Mouse (Mus musculus): ENCODE measurements around the gene Rmnd1.

The Rmnd1 gene

DNA sequence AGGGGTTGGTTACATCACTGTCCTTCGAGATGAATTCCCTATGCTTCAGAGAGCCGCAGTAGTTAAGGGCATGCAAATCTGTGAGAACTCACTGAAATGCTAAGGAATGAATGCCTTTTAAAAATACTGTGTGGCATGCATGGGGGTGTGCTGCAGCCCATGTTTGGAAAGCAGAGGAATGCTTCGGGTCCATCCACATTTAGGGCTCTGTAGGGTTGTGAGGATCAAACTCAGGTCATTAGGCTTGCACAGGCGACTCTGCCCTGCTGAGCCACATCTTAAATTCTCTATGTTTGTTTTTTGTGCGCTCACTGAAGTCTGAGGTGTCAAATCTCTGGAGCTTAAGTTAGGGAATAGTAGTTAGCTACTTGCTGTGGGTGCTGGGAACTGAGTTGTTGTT lies 41.1 kb downstream of the Rmnd1 start:
- no peak for DNase-seq (ENCODE audit: low read depth, low spot score)

GRCm38 (mm10) chr10:4390550-4390949 lies 41.6 kb downstream of the Rmnd1 start:
- no peak for DNase-seq (ENCODE audit: low read depth, low spot score)

DNA sequence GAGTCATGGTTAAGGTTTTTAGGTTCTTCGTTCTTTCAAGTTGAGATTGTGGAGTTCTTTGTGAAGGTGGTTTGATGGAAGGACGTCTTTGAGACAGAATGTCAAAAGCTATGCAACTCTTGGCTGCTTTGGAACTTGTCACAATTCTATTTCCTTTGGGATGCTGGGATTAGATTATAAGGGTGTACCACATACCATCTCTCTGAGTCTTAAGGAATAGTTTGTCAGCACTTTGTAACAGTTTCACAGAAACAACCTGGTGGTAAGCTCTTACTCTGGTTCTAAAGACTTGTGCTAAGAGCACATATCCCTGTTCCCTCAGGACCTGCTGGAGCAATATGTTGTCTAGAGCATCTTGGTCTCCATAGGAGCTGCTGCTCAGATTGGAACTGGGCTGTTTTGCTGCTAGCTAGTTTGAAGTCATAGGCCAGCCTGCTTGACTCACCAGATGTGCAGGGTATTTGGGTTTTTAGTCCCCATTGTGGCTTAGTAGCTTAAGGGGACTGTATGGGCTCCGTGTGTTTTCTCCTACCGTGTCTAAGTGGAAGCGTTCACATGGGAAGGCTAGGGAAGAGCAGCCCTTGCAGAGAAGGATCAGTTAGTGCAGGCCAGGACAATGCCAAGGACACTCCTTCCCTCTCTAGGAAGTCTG lies 42.6 kb downstream of the Rmnd1 start:
- no peak for DNase-seq (ENCODE audit: low read depth, low spot score)

GRCm38 (mm10) chr10:4389036-4389435 lies 43.2 kb downstream of the Rmnd1 start:
- DNase-seq (ENCODE audit: low read depth, low spot score): no peak

DNA sequence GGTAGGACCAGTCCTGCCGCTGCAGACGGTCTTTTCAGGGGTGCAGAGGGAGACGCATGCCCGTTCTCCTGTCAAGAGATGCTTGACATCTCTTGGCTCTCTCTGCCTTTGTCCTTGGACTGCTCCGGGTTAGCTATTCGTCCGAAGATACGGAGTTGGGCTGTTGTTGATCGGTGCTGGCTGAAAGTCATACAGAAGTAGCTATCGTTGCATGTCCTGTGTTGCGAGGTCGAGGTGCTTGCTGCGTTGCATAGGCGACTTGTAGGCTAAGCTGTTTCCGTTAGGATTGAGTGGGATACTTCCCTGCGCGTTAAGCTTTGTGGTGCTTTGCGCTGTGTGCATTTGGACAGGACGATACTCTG lies 43.8 kb downstream of the Rmnd1 start:
- no peak for DNase-seq (ENCODE audit: low read depth, low spot score)

GRCm38 (mm10) chr10:4387701-4388383 lies 44.3 kb downstream of the Rmnd1 start, which contains the start of gene Zbtb2:
Gene Zbtb2, minus strand, starts transcription at chr10:4388108.
- no peak for DNase-seq (ENCODE audit: low read depth, low spot score)

- DNase-seq (ENCODE audit: low read depth, low spot score): peak; percentile 87
Observed at GRCm38 (mm10) chr10:4386609-4387591, 45.3 kb downstream of the Rmnd1 start.

DNA sequence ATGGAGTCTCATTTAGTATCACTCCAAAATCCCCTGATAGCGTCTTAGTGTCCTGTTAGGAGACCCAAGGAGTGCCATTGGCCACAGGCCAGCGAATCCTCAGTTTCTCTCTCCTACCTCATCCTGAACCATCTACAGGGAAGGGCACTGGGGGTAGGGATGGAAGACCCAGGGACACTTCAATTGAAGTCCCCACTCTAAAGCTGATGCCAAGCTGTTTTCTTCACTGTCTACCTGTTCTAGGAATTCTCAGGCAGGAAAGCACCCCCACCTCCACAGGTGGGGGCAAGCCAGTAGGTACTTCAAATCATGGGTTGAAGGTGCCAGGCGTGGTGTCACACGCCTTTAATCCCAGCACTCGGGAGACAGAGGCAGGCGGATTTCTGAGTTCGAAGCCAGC lies 47.9 kb downstream of the Rmnd1 start:
- DNase-seq (ENCODE audit: low read depth, low spot score): no peak

- no peak for DNase-seq (ENCODE audit: low read depth, low spot score)
Observed at GRCm38 (mm10) chr10:4380748-4381147, 51.4 kb downstream of the Rmnd1 start.

DNA sequence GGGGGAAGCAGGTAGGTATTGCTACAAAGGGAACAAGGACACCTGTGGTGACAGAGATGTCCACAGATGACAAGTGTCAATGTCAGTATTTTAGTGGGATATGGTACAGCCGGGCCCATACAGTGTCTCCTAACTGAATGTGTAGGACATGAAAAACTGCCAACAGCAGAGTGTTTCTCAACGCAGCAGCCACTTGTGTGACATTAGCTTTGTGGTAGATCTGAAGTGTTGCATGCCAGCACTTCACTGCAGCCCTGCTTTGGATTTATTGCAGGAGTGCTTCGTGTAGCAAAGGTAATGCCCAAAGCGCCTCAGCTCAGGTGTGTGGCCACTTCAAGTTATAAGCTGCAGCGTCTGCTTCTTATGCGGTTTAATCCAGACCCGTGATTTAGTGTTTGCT lies 55.3 kb downstream of the Rmnd1 start:
- no peak for DNase-seq (ENCODE audit: low read depth, low spot score)

GRCm38 (mm10) chr10:4376461-4376860 lies 55.7 kb downstream of the Rmnd1 start:
- DNase-seq (ENCODE audit: low read depth, low spot score): no peak

DNA sequence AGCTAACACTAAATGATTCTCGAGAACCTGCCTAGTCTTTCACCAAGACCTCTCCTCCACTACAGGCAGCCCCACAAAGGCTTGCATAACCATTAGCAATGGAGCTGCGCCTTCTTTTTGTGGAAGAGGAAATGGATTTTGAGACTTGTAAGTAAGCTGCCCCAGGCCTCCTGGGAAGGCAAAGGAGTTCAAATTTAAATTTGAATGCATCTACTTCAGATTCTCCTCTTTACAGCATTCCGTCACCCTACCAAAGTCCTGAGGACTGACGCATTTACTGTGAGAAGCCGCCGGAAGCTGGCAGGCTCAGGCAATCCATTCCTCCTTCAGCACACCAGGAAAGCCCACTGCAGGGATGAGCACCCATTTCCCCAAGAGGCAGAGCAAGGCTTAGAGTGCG lies 56.9 kb downstream of the Rmnd1 start:
- DNase-seq (ENCODE audit: low read depth, low spot score): no peak

- no peak for DNase-seq (ENCODE audit: low read depth, low spot score)
Observed at GRCm38 (mm10) chr10:4374734-4375133, 57.5 kb downstream of the Rmnd1 start.

DNA sequence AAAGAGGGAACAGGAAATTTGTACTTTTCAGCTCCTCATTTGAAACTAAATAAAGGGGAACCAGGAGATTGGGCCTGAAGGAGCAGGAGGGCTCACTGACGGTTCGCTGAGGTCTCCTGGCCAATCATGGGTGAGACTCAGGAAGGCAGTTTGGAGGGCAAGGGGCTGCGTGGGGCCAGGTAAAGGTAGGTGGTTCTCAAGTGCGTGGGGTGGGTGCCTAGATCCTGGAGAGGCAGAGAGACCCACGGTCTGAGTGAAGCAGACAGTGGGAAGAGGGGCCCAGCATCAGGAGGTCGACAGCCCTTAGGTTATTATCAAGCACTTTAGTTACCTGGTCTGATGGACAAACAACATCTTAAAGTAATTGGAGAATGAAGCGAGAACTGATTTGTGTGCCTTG lies 57.9 kb downstream of the Rmnd1 start:
- DNase-seq (ENCODE audit: low read depth, low spot score): no peak

- DNase-seq (ENCODE audit: low read depth, low spot score): no peak
Observed at GRCm38 (mm10) chr10:4373558-4373957, 58.6 kb downstream of the Rmnd1 start.

DNA sequence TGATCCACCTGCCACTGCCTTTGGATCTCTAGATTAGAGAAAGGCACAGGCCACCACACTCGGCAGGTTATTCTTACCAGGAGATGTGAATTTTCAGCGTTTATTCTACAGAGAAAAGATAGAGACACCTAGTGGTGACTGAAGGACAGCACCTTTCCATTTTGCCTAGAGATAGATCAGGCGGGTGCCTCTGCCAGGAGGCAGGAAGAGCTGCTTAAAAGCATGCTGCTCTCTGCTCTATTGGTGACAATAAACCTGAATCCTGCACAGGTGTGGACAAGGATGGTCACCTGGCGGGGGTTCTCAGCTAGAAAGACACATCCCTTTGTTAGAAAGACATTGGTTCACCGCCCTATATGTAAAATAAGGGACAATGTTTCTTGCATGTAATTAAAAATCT lies 60.2 kb downstream of the Rmnd1 start:
- DNase-seq (ENCODE audit: low read depth, low spot score): no peak

DNA sequence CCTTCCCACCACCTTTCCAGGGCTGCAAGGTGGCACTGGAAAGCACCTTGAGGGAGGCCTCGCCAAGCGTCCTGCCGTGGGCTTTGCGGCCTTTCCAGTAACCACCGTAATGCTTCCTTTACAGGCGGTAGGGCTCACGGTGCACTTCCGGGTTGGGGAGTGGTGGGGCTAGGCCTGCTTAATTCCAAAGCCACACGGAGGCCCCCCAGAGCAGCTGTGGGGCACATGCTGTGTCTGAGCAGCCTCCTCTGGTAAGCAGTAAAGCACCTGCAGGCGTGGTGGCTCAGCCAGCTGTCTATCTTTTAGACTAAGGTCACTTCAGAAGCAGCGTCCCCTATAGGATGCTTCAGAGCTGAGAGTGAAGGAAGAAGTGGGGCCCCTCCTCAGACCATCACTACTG lies 62.1 kb downstream of the Rmnd1 start:
- DNase-seq (ENCODE audit: low read depth, low spot score): no peak

GRCm38 (mm10) chr10:4364618-4365017 lies 67.6 kb downstream of the Rmnd1 start:
- no peak for DNase-seq (ENCODE audit: low read depth, low spot score)

DNA sequence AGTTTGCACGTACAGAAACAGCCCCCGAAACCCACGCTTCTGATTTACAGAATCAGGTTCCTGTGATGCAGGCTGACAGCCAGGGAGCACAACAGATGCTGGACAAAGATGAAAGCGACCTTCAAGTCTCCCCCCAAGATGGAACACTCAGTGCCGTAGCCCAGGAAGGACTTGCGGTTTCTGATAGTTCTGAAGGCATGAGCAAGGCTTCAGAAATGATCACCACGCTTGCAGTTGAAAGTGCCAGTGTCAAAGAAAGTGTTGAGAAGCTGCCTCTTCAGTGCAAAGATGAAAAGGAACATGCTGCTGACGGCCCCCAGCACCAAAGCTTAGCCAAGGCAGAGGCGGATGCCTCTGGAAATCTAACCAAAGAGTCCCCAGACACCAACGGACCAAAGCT lies 74.8 kb downstream of the Rmnd1 start:
- DNase-seq (ENCODE audit: low read depth, low spot score): no peak

GRCm38 (mm10) chr10:4356640-4357039 lies 75.5 kb downstream of the Rmnd1 start:
- DNase-seq (ENCODE audit: low read depth, low spot score): no peak

GRCm38 (mm10) chr10:4355882-4356451 lies 76.2 kb downstream of the Rmnd1 start:
- no peak for DNase-seq (ENCODE audit: low read depth, low spot score)

Measured in brain, embryonic 18.5 days (tissue).